Mouse (Mus musculus) heart, adult 11 months (tissue): ENCODE data around the gene Srp9.
"Not testable (repeated sequence)": the region's sequence is repeated elsewhere in the genome, so short reads cannot be mapped to it uniquely, and the experiment has no call there.

Experiments used
- DNase-seq: peaks from one replicate; pipeline ENCODE4 v3.0.0; 2022

Gene Srp9

GRCm38 (mm10) chr1:182148864-182149514 is 24.5 kb downstream of the Srp9 start:
- DNase-seq: no peak

- DNase-seq: no peak
These were observed 25.4 kb downstream of the Srp9 start for GRCm38 (mm10) chr1:182149966-182150365.

DNA sequence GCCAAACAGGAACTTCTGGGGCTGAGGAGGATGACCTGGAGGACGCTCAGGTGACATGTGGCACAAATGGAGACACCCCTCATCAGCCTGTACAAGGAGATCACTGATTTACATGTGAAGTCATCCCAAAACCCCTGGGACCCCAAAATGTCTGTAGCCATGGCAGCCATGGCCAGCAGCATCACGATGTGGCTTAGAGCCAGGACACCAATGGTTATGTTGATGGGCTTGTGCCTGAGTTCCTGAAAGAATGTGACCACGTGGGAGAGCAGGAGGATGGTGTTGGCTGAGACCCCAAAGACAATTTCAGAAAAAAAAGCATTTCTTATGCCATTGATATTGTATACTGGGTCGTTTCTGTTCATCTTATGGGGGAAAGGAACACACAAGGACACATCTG is 33.2 kb downstream of the Srp9 start:
- DNase-seq: no peak

DNA sequence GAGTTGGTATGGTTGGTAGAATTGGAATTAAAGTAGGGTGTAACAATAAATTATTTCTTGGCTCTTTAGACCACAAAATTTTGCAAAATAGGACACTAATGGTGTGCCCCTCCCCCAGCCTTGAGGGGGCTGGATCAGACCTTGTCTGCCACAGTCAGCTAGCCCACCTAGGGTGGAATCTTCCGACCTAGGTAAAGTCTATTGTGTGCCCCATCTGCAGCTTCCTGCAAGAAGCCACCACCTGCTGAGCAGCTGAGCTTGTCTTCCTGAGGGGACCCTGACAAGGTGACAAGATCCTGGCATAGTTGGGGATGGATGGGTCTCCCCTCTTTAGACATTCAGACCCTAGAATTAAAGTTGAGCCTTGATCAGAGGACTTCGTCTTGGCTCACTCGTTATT is 35.0 kb downstream of the Srp9 start:
- no peak for DNase-seq

DNA sequence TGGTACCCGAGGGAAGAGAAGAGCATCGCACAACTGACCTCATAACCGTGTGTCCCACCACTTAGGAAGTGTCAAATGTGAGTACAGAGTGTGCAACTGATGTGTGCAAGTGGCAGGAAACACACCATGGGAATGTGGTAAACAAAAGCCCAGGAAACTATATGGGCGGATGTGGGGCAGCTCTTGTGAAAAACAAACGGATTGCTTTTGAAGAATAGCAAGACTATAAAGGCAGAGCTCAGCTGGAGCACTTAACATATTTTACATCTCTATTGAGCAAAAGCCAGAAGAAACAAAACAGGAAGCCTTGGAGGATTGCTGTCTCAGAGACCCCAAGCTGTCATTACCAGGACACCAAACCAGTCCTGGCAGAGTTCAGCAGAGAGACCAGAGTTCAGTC is 38.4 kb downstream of the Srp9 start:
- DNase-seq: no peak

DNA sequence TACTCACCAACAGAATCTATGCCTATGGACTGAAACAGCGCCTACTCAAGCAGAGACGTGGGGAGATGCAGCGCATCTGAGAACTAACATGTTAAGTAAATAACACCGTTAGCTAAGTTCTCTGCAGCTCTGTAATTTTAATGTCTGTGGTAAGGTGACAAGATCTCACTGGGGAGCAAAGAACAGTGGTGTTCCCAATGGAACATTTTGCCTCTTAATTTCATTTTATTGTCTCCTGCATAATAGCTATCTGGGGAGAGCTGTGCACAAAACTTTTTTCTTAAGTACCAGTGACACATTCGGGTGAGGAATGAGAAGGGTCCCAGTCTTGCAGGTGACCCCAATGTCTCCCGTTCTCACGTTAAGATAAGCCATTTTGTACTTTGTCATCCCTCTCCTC is 39.8 kb downstream of the Srp9 start, which contains the start of gene Vmn1r1:
Vmn1r1 (minus strand) TSS at position 101 of the 400 bp plus-strand sequence.
- DNase-seq: no peak

- DNase-seq: not testable (repeated sequence)
These were observed 45.7 kb downstream of the Srp9 start for GRCm38 (mm10) chr1:182170206-182170605.

GRCm38 (mm10) chr1:182176985-182177384 is 52.4 kb downstream of the Srp9 start:
- DNase-seq: not testable (repeated sequence)

DNA sequence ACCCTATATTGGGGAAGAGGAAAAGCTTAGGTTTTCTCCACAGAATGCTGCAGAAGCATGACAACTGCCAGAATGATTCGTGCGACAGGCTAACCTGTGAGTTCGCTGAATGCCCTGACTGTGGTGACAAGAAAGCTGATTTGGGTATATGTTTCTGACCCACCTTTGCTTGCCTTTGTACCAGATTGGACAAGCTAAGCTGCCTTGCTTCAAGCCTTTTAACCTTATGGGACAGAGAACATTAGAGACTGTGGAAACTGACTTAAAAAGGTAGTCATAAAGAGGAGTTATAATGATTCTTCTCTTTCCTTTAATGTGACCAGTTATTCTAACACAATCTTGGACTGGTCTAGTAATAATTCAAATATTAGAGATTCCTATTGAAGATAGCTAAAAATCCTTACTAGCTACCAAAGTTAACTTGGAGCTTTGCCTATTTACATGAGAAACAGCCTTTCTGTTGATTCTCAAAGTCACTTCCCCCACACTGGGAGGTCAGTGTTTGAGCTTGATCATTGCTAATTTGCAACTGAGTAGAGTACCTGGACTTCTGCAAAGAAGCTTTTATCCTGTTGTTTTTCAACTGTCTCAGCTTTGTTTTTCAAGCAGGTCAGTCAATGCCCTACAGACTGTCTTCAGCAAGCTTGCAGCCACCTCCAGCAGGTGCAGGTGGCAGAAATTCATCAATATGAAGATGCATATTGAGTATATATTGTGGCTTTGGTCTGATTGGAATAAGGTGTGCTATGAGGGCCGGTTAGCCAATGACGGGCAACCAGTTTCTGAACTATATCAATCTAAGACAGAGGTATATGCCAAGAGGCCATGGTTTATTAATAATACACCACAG is 57.1 kb downstream of the Srp9 start:
- no peak for DNase-seq
